Mouse (Mus musculus): ENCODE measurements at regions not wholly inside any gene's neighbourhood (a gene's known extent, or its start where the extent isn't known, plus 50 kb on each side); places are given as distances from the start of the nearest gene placed in this dataset.
A peak's percentile ranks its signal among the peaks of the same experiment; 100 is the strongest.

GRCm38 (mm10) chr10:99458047-99458446 lies 195.0 kb downstream of the Dusp6 start:
- H3K4me3 ChIP-seq, result no peak overlapping the region
- H3K36me3 ChIP-seq, result no peaks in the 10 kb centered on the region
- 81% methylated on average over 3 of the region's 3 CpGs for WGBS
- H3K27ac ChIP-seq (replicated peaks), result no peak overlapping the region
- no peak for DNase-seq (ENCODE audit: low spot score)
- H3K4me1 ChIP-seq, result peaks cover 52% of the 10 kb centered on the region
- H3K9me3 ChIP-seq (replicated peaks), result no peaks in the 10 kb centered on the region
- peaks cover 78% of the 10 kb centered on the region for H3K27me3 ChIP-seq (ENCODE audit: low read depth, poor library complexity, severe bottlenecking)

DNA sequence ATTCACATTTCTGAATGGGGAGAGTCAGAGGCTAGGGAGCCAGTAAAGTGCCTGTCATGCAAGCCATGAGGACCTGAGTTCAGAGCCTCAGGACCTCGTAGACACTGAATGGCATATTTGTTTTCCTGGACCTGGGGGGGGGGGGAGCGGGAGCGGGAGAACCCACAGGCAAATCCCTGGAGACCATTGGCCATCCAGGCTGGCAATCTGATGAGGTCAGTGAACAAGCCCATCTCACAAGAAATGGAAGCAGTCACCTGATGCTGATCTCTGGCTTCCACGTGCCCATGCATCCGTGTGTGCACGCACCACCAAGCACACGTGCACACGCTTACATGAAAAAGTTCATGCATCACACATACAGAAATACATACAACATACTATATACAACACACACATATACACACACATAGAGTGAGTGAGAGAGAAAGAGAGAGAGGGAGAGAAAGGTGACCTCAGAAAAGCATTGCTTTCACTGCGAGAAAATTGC lies 196.2 kb downstream of the Dusp6 start:
- WGBS, result 80% methylated on average over 9 of the region's 9 CpGs
- H3K4me3 ChIP-seq, result no peak overlapping the region
- peak overlapping the region; percentile 88 for H3K27ac ChIP-seq (replicated peaks)
- peaks cover 50% of the 10 kb centered on the region for H3K4me1 ChIP-seq
- H3K27me3 ChIP-seq (ENCODE audit: low read depth, poor library complexity, severe bottlenecking), result peaks cover 79% of the 10 kb centered on the region
- no peaks in the 10 kb centered on the region for H3K9me3 ChIP-seq (replicated peaks)
- no peaks in the 10 kb centered on the region for H3K36me3 ChIP-seq
- DNase-seq (ENCODE audit: low spot score), result no peak

DNA sequence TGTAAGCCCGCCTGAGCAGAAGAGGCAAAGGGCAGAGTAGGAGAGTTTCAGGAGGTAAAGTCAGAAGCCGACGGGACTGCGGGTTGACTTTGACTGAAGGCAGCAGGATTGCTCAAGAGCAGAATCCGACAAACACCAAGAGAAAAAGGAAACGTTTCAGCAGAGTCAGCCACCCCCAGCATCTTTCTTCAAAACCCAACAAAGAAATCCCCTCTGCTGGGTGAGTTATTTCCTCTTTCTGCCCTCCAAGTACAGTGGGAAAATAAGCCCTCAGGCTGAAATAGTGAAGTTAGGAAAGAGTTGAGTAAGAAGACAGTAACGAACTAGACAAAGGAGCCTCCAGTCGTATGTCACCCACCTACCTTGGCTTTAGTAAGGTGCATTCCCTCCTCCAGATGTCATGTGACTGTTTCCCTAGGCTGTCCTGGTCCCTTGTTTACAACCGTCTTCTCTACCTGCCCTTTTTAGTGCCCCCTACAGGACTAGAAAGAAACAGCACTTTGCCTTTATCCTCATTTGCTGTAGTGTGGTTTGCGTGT lies 196.9 kb downstream of the Dusp6 start:
- H3K27me3 ChIP-seq (ENCODE audit: low read depth, poor library complexity, severe bottlenecking), result peaks cover 77% of the 10 kb centered on the region
- peaks cover 49% of the 10 kb centered on the region for H3K4me1 ChIP-seq
- H3K4me3 ChIP-seq, result no peak overlapping the region
- no peaks in the 10 kb centered on the region for H3K9me3 ChIP-seq (replicated peaks)
- H3K27ac ChIP-seq (replicated peaks), result peak overlapping the region; percentile 88
- WGBS, result 44% methylated on average over 10 of the region's 10 CpGs
- DNase-seq (ENCODE audit: low spot score), result no peak
- no peaks in the 10 kb centered on the region for H3K36me3 ChIP-seq

DNA sequence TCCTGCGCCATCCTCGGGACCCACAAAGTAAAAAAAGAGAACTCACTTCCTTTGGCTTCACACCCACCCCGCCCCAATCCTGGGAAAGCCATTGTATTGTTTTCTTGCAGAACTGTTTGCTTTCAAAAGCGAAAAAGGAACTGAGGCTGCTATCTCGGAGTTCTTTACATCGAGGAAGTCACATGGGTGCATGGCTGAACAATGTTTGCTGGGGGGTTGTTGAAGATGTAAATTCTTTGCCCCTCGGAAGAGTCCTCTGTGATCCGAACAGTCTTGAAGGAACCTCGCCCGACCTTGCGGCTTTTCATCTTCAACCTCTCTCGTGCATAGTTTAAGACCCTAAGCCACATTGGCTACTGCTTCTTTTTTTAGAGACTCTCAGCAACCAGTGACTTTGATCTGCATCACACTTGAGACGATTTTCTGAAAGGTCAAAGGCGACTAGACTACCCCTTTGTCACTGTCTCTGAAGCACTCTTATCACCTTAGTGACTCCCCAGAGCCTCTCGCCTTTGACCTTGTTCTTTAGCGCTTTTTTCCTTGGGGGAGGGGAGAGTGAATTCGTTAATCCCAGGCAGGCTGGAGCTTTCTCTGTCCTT lies 197.9 kb downstream of the Dusp6 start:
- peak overlapping the region; percentile 88 for H3K27ac ChIP-seq (replicated peaks)
- H3K36me3 ChIP-seq, result no peaks in the 10 kb centered on the region
- no peaks in the 10 kb centered on the region for H3K9me3 ChIP-seq (replicated peaks)
- under 1% methylated on average over 17 of the region's 17 CpGs for WGBS
- H3K4me3 ChIP-seq, result peak overlapping the region; percentile 46
- DNase-seq (ENCODE audit: low spot score), result peak; percentile 81
- peaks cover 77% of the 10 kb centered on the region for H3K27me3 ChIP-seq (ENCODE audit: low read depth, poor library complexity, severe bottlenecking)
- H3K4me1 ChIP-seq, result peaks cover 49% of the 10 kb centered on the region

DNA sequence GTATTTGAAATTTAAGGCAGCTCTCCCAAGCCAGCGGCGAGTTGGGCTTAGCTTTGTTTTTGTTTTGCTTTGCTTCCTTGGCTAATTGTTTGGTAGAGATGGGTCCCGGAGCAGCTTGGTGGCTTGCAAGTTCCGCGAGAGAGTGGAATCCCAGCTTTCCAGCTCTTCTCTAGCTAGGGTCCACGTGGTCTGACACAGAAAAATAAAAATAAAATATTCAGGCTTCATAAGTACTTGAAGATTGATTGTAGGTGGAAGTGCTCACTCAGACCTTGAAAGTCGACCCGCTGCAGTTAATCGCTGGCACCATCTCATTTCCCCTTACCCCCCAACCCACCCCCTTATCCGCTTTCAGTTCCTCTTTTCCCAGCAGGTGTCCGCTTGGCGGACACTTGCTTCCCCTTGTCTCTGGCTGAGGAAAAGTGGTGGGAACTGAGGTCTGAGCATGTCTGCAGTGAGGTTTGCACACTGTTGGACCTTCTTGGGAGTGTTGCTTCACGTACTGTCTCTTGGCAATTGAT lies 198.5 kb downstream of the Dusp6 start:
- WGBS, result 2% methylated on average over 13 of the region's 13 CpGs
- Histone ChIP-seq H3K9me3 (replicated peaks) (no peaks in the 10 kb centered on the region), H3K4me1 (peaks cover 47% of the 10 kb centered on the region), H3K27ac (replicated peaks) (peak overlapping the region; percentile 88), H3K27me3 (ENCODE audit: low read depth, poor library complexity, severe bottlenecking) (peaks cover 76% of the 10 kb centered on the region), H3K4me3 (peak overlapping the region; percentile 46), H3K36me3 (no peaks in the 10 kb centered on the region)
- DNase-seq (ENCODE audit: low spot score), result no peak

GRCm38 (mm10) chr10:99466695-99467094 lies 203.7 kb downstream of the Dusp6 start:
- Histone ChIP-seq H3K27ac (replicated peaks) (no peak overlapping the region), H3K4me1 (peaks cover 23% of the 10 kb centered on the region), H3K9me3 (replicated peaks) (no peaks in the 10 kb centered on the region), H3K36me3 (no peaks in the 10 kb centered on the region), H3K4me3 (no peak overlapping the region), H3K27me3 (ENCODE audit: low read depth, poor library complexity, severe bottlenecking) (peaks cover 50% of the 10 kb centered on the region)
- DNase-seq (ENCODE audit: low spot score), result no peak
- WGBS, result 92% methylated on average over 1 of the region's 1 CpGs

DNA sequence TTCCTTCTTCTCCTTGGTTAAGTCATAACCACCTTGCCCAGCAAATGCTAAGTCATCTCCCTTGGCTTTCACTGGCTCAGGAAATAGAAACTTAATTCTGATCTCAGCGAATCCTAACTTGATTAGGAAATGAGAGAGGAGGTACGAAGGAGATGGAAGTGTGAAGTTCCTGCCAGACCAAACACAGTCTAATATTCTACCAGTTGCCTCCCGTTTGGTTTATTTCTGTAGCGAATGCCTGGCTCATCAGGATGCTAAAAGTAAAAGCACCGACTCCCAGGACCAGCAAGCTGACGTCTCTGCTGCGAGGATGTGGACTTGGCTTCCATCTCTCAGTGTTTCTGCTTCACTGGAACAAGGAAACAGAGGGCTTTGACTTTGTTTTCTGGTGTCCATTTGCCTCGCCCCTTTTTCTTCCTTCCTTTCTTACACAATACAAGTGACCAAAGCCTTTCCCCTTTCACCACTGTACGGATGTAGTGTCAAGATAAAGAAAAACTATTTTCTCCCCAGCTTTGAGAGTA lies 204.3 kb downstream of the Dusp6 start:
- DNase-seq (ENCODE audit: low spot score), result no peak
- 0 out of 2 replicates have a peak overlapping the region, but pooled peaks have one; percentile 9 for H3K27ac ChIP-seq (replicated peaks)
- H3K36me3 ChIP-seq, result no peaks in the 10 kb centered on the region
- no peaks in the 10 kb centered on the region for H3K9me3 ChIP-seq (replicated peaks)
- H3K27me3 ChIP-seq (ENCODE audit: low read depth, poor library complexity, severe bottlenecking), result peaks cover 46% of the 10 kb centered on the region
- H3K4me1 ChIP-seq, result peaks cover 23% of the 10 kb centered on the region
- H3K4me3 ChIP-seq, result no peak overlapping the region
- WGBS, result 72% methylated on average over 9 of the region's 9 CpGs

GRCm38 (mm10) chr10:99468971-99469370 lies 205.9 kb downstream of the Dusp6 start:
- Histone ChIP-seq H3K9me3 (replicated peaks) (no peaks in the 10 kb centered on the region), H3K27ac (replicated peaks) (no peak overlapping the region), H3K4me1 (peaks cover 30% of the 10 kb centered on the region), H3K36me3 (no peaks in the 10 kb centered on the region), H3K4me3 (no peak overlapping the region), H3K27me3 (ENCODE audit: low read depth, poor library complexity, severe bottlenecking) (peaks cover 34% of the 10 kb centered on the region)
- WGBS, result 19% methylated on average over 3 of the region's 3 CpGs
- DNase-seq (ENCODE audit: low spot score), result no peak

DNA sequence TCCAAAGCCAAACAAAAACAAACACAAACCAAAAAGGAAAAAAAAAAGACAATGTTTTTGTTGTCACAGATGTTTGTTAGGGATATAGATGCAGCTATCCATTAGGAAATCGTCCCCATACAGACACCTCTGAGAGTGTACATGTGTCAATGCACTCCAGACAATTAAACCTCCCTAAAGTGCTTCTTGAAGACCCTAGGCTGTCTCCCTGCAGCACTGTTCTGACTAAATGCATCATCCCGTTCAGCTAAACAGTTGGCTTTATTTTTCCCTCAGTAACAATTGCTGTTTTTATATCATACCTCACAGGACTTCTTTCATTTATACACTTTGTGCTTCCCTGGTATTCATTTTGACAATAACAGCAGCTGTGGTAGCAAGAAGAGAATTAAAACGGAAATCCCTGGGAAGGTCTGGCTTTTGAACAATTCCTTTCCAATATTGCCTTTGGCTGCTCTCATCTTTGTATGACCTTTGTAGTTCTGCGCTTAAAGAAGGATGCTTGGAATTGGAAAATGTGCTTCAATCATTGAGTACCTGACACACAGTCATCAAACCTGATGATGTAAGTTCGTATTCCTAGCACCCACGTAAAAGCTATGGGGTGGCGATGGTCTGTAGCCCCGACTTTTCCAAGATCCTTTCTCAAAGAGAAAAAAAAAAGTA lies 208.9 kb downstream of the Dusp6 start:
- Histone ChIP-seq H3K4me3 (no peak overlapping the region), H3K27ac (replicated peaks) (0 out of 2 replicates have a peak overlapping the region, but pooled peaks have one; percentile 33), H3K36me3 (no peaks in the 10 kb centered on the region), H3K4me1 (peaks cover 30% of the 10 kb centered on the region), H3K9me3 (replicated peaks) (no peaks in the 10 kb centered on the region), H3K27me3 (ENCODE audit: low read depth, poor library complexity, severe bottlenecking) (0 out of 2 replicates have a peak, but pooled peaks cover 7% of the 10 kb centered on the region)
- 64% methylated on average over 8 of the region's 8 CpGs for WGBS
- no peak for DNase-seq (ENCODE audit: low spot score)

DNA sequence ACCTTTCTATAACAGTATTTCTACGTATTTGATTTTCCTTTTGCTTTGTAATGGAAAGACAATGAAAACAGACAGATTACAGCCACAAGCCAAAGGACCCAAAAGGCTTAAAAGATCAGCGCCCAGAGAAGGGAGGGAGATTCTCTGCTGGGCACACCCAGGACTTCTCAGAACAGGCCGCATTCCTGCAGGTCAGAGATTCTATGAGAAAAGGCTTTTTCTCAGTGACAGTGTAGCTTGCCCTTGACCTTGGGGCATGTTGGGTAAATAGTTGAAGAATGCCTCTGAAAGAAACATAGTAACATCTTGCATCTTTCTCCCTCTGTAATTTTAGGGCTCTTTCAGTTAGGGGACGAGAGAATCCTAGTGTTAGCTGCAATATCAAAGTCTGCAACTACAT lies 209.8 kb downstream of the Dusp6 start:
- DNase-seq (ENCODE audit: low spot score), result no peak
- Histone ChIP-seq H3K9me3 (replicated peaks) (no peaks in the 10 kb centered on the region), H3K27ac (replicated peaks) (peak overlapping the region; percentile 33; the same call in 1 of the 2 replicates), H3K27me3 (ENCODE audit: low read depth, poor library complexity, severe bottlenecking) (no peaks in the 10 kb centered on the region), H3K36me3 (no peaks in the 10 kb centered on the region), H3K4me3 (no peak overlapping the region), H3K4me1 (peaks cover 30% of the 10 kb centered on the region)
- 29% methylated on average over 4 of the region's 4 CpGs for WGBS

DNA sequence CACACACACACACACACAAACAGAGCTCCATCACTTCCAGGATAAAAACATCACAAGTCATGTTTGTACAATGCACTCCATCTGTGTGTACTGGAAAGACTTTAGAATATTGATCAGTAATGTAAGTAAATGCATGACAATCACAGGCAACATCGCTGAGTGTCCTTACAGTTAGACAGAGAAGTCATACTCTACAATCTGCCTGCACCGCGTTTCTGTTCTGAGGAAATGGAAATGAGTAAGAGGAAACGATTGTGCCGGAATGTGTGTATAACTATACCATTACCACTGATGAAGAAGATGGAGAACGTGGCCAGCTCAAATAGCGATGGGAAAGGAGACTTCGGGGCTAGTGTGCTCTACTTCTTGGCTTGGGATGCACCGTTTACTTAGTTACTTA lies 210.7 kb downstream of the Dusp6 start:
- Histone ChIP-seq H3K4me1 (peaks cover 27% of the 10 kb centered on the region), H3K27ac (replicated peaks) (no peak overlapping the region)

DNA sequence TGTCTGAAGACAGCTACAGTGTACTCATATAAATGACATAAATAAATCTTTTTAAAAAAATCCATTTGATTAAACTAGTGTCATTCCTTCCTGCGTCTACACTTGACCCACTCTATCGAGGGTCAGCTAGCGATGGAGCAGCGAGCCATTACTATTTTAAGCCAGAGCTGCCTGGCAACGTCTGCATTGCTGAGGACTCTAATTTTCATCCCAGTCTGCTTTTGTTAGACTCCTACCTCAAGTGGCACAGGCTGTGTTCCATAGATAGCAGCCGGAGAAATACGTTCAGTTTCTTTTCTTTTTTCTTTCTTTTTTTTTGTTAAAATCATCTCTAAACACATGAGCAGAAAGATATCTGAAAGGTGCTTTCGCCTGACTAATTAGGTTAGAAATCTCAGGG lies 211.5 kb downstream of the Dusp6 start:
- no peak overlapping the region for H3K4me3 ChIP-seq
- H3K27me3 ChIP-seq (ENCODE audit: low read depth, poor library complexity, severe bottlenecking), result no peaks in the 10 kb centered on the region
- 89% methylated on average over 8 of the region's 8 CpGs for WGBS
- no peak overlapping the region for H3K27ac ChIP-seq (replicated peaks)
- H3K9me3 ChIP-seq (replicated peaks), result no peaks in the 10 kb centered on the region
- H3K36me3 ChIP-seq, result no peaks in the 10 kb centered on the region
- no peak for DNase-seq (ENCODE audit: low spot score)
- H3K4me1 ChIP-seq, result peaks cover 22% of the 10 kb centered on the region

More for the DNA sequence above, 210.7 kb downstream of the Dusp6 start:
- no peaks in the 10 kb centered on the region for H3K9me3 ChIP-seq (replicated peaks)
- H3K4me3 ChIP-seq, result no peak overlapping the region
- no peaks in the 10 kb centered on the region for H3K36me3 ChIP-seq
- WGBS, result 95% methylated on average over 9 of the region's 9 CpGs
- no peak for DNase-seq (ENCODE audit: low spot score)
- no peaks in the 10 kb centered on the region for H3K27me3 ChIP-seq (ENCODE audit: low read depth, poor library complexity, severe bottlenecking)

- Histone ChIP-seq H3K36me3 (no peaks in the 10 kb centered on the region), H3K27me3 (ENCODE audit: low read depth, poor library complexity, severe bottlenecking) (no peaks in the 10 kb centered on the region), H3K27ac (replicated peaks) (no peak overlapping the region), H3K4me3 (no peak overlapping the region), H3K9me3 (replicated peaks) (no peaks in the 10 kb centered on the region), H3K4me1 (peaks cover 22% of the 10 kb centered on the region)
- DNase-seq (ENCODE audit: low spot score), result no peak
- WGBS, result 84% methylated on average over 7 of the region's 7 CpGs
Observed at GRCm38 (mm10) chr10:99476214-99476613, 213.2 kb downstream of the Dusp6 start.

All from midbrain, embryonic 10.5 days (tissue).